Mouse (Mus musculus) bone marrow macrophage, adult 2 months (primary cell): ENCODE measurements around the gene P2rx1.

Experiments
- CTCF ChIP-seq: IDR thresholded peaks from 2 replicates; pipeline ENCODE4 v1.5.1; 2012; ENCODE audit warnings: low read depth, mild to moderate bottlenecking, low read length, moderate library complexity
- POLR2A ChIP-seq: IDR thresholded peaks from 2 replicates; pipeline ENCODE4 v1.6.1; 2012; ENCODE audit warnings: mild to moderate bottlenecking, low read depth, low read length, borderline replicate concordance

DNA sequence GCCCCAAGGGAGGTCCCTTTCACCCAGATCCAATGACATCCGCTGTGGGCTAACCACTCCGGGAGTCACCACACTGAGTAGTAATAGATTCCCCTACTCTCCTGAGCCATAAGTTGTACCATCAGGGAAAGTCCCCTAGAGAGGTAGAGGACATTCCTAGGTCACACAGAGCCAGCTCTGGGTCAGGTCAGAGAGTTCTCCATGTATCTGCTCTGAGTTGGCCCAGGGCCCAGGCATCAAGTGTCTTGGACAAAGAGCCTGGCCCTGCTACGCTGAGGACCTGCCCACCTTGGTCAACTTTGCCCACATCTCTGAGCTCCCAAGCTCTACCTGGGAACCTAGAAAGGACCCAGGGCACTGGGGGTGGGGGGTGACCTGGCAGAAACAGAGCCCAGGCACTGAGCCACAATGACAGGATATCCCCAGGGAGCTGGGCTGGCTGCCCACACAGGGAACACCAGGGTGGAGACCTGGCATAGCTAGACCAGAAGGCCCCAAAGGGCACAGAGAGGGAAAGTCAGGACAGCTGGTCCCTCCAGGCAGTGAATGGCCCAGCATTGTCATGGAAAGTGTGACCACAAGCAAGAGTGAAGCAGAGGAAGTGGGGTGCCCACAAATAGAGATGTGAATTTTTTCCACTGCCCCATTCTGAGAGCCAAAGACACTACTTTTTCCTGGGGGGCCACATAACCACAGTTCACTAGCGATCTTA is 45.3 kb upstream of the P2rx1 start:
- TF ChIP-seq POLR2A (no peak), CTCF (no peak)
